In the genomic region with DNA sequence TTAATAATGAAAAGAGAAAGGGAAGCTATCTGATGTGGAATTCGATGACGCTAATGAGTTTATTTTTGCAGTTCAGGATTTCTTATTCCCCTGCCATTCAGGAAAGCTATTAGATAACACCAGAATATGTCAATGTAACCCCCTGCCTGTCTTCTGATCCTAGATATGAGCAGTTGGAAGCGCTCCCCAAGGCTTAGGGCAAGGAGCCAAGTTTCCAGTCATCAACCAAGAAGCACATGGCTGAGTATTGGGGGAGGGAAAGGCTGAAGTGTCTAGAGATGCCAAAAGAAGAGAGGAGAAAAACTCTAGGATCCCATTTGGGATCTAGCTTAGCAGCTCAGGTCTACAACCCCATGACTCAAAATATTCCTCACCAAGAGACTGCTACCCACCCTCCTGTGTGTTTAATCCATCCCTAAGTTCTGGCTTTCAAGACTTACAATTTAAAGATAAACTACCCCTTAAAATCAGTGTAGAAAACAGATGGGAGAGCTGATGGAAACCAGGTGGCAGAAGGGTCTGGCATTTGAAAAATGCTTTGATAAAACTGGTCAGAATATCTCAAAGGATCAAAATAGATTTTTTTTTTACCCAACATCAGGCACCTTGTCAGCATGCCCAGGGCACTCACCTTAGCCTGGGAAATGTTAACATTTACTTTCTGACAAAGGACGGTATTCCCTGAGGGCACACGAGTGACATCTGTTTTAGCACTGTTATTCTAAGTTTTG, we compare ENCODE assay signal across 9 mouse cellular contexts.
A peak's percentile ranks its signal among the peaks of the same experiment; 100 is the strongest.
DNase-seq lines count a peak whose midpoint lies in the region; ATAC-seq and TF ChIP-seq lines count a peak whose summit lies in the region.
"Had no signal": no experiment of that assay in that cellular context is flagged by ENCODE, and none has a peak within 500 bp of the region (broad histone marks: within the 10 kb centered on the region; RNA-seq: fewer than 3 reads in every experiment).

No protein-coding gene starts in this region.

- H3K27ac ChIP-seq in forebrain, embryonic 13.5 days: no peak overlapping the region
- no peak overlapping the region for H3K27ac ChIP-seq in forebrain, embryonic 11.5 days (ENCODE audit: low read depth, low read length)
- no peak overlapping the region for H3K27ac ChIP-seq in heart, adult 2 months
- no peak overlapping the region for H3K27ac ChIP-seq in neural tube, embryonic 15.5 days (replicated peaks)

- TF ChIP-seq CTCF in heart, adult 2 months (IDR thresholded peaks at IDR 0.05): no peak

- no peaks in the 10 kb centered on the region for H3K36me3 ChIP-seq in forebrain, embryonic 13.5 days (ENCODE audit: poor library complexity, severe bottlenecking)
- H3K36me3 ChIP-seq in forebrain, embryonic 11.5 days (ENCODE audit: control insufficient read depth, insufficient read depth, low read length): no peaks in the 10 kb centered on the region
- peaks cover 3% of the 10 kb centered on the region; the same call in 1 of the 2 replicates for H3K36me3 ChIP-seq in heart, adult 2 months (ENCODE audit: control insufficient read depth, insufficient read depth, low read length)
- no peaks in the 10 kb centered on the region for H3K36me3 ChIP-seq in neural tube, embryonic 15.5 days

- H3K4me2 ChIP-seq in forebrain, embryonic 13.5 days: no peak overlapping the region
- no peak overlapping the region for H3K4me2 ChIP-seq in forebrain, embryonic 11.5 days (ENCODE audit: low read depth, low read length, severe bottlenecking)
- no peak overlapping the region for H3K4me2 ChIP-seq in neural tube, embryonic 15.5 days

- ATAC-seq in forebrain, embryonic 13.5 days: peak; percentile 51; the same call in 1 of the 2 replicates
- ATAC-seq in forebrain, embryonic 11.5 days (replicated peaks; ENCODE audit: low FRiP score): no peak
- ATAC-seq in neural tube, embryonic 15.5 days (ENCODE audit: low FRiP score): no peak

- no peak overlapping the region for H3K4me3 ChIP-seq in forebrain, embryonic 13.5 days
- H3K4me3 ChIP-seq in forebrain, embryonic 11.5 days (ENCODE audit: low read depth, low read length): no peak overlapping the region
- no peak overlapping the region for H3K4me3 ChIP-seq in heart, adult 2 months
- H3K4me3 ChIP-seq in neural tube, embryonic 15.5 days (replicated peaks): no peak overlapping the region
- H3K4me3 ChIP-seq: megakaryocyte, embryonic 14.5 days had no signal

- H3K27me3 ChIP-seq in forebrain, embryonic 13.5 days: no peaks in the 10 kb centered on the region
- no peaks in the 10 kb centered on the region for H3K27me3 ChIP-seq in forebrain, embryonic 11.5 days (ENCODE audit: control insufficient read depth, insufficient read depth, low read length)
- H3K27me3 ChIP-seq in heart, adult 2 months (ENCODE audit: control insufficient read depth, insufficient read depth, low read length): no peaks in the 10 kb centered on the region
- H3K27me3 ChIP-seq in neural tube, embryonic 15.5 days (replicated peaks): no peaks in the 10 kb centered on the region

- no peak for DNase-seq in forebrain, embryonic 11.5 days (ENCODE audit: low spot score)
- peak; percentile 78 for DNase-seq in 3T3-L1 (ENCODE audit: low read depth, low spot score)
- DNase-seq in cerebellum, adult 9-11 months: peak; percentile 82
- DNase-seq in heart, adult 2 months: peak; percentile 60 to 61
- DNase-seq in layer of hippocampus, adult 18-20 months (ENCODE audit: low spot score in 2 of 2): peak; percentile 43 to 71
- DNase-seq in ovary, postnatal 10 days (ENCODE audit: low spot score): peak; percentile 19

- H3K79me2 ChIP-seq in heart, adult 2 months (replicated peaks; ENCODE audit: control insufficient read depth, insufficient read depth, low read length): no peaks in the 10 kb centered on the region

- H3K9me3 ChIP-seq in forebrain, embryonic 13.5 days (replicated peaks): no peaks in the 10 kb centered on the region
- H3K9me3 ChIP-seq in forebrain, embryonic 11.5 days (ENCODE audit: control insufficient read depth, low read length): no peaks in the 10 kb centered on the region
- H3K9me3 ChIP-seq in neural tube, embryonic 15.5 days (replicated peaks): no peaks in the 10 kb centered on the region
- H3K9me3 ChIP-seq: megakaryocyte, embryonic 14.5 days had no signal

- intact Hi-C loops in heart, adult 2 months (cut with DNase I): no loop called here

- H3K4me1 ChIP-seq in forebrain, embryonic 13.5 days: no peaks in the 10 kb centered on the region
- no peaks in the 10 kb centered on the region for H3K4me1 ChIP-seq in forebrain, embryonic 11.5 days (replicated peaks; ENCODE audit: control insufficient read depth, insufficient read depth, low read length)
- peaks cover 4% of the 10 kb centered on the region; the same call in 1 of the 2 replicates for H3K4me1 ChIP-seq in heart, adult 2 months (ENCODE audit: control insufficient read depth, insufficient read depth, low read length)
- no peaks in the 10 kb centered on the region for H3K4me1 ChIP-seq in neural tube, embryonic 15.5 days
- H3K4me1 ChIP-seq: megakaryocyte, embryonic 14.5 days had no signal

- no peak for TF ChIP-seq EP300 in heart, adult 2 months (IDR thresholded peaks at IDR 0.05; ENCODE audit: insufficient read depth, low read depth, low read length)

- WGBS in forebrain, embryonic 13.5 days: 88% methylated on average over 5 of the region's 5 CpGs
- 79% methylated on average over 5 of the region's 5 CpGs for WGBS in forebrain, embryonic 11.5 days
- 23% methylated on average over 5 of the region's 5 CpGs for WGBS in heart, adult 2 months
- WGBS in neural tube, embryonic 15.5 days: 67% methylated on average over 5 of the region's 5 CpGs

- TF ChIP-seq POLR2A in heart, adult 2 months (IDR thresholded peaks at IDR 0.05; ENCODE audit: insufficient read depth, low read depth, low read length): no peak

- H3K9ac ChIP-seq in forebrain, embryonic 13.5 days: no peak overlapping the region
- H3K9ac ChIP-seq in forebrain, embryonic 11.5 days (ENCODE audit: low read length): no peak overlapping the region
- no peak overlapping the region for H3K9ac ChIP-seq in heart, adult 2 months (ENCODE audit: low read depth, low read length)
- H3K9ac ChIP-seq in neural tube, embryonic 15.5 days (replicated peaks): no peak overlapping the region
